In genomic region chr8:108028440-108028839, GRCm38 (mm10) we compare ENCODE assay signal across 18 mouse cellular contexts.
A peak's percentile ranks its signal among the peaks of the same experiment; 100 is the strongest.
DNase-seq lines count a peak whose midpoint lies in the region; ATAC-seq and TF ChIP-seq lines count a peak whose summit lies in the region.
"Had no signal": no experiment of that assay in that cellular context is flagged by ENCODE, and none has a peak within 500 bp of the region (broad histone marks: within the 10 kb centered on the region; RNA-seq: fewer than 3 reads in every experiment).

No protein-coding gene starts in this region.

- H3K4me3 ChIP-seq in kidney, embryonic 14.5 days (ENCODE audit: low read length), result no peak overlapping the region
- H3K4me3 ChIP-seq in kidney, adult 2 months (ENCODE audit: insufficient read depth, low read depth, low read length), result no peak overlapping the region
- H3K4me3 ChIP-seq in embryonic facial prominence, embryonic 12.5 days, result no peak overlapping the region
- peak overlapping the region; percentile 29; the same call in 1 of the 2 replicates for H3K4me3 ChIP-seq in limb, embryonic 13.5 days
- H3K4me3 ChIP-seq in hindbrain, embryonic 11.5 days (ENCODE audit: low read depth, low read length), result no peak overlapping the region
- H3K4me3 ChIP-seq: megakaryocyte, embryonic 14.5 days had no signal

- no peak overlapping the region for H3K4me2 ChIP-seq in kidney, embryonic 14.5 days (replicated peaks; ENCODE audit: low read depth, low read length)
- H3K4me2 ChIP-seq in embryonic facial prominence, embryonic 12.5 days (replicated peaks), result peak overlapping the region; percentile 43
- peak overlapping the region; percentile 61 for H3K4me2 ChIP-seq in limb, embryonic 13.5 days (replicated peaks)
- H3K4me2 ChIP-seq in hindbrain, embryonic 11.5 days (replicated peaks; ENCODE audit: low read depth, low read length), result no peak overlapping the region

- peaks cover 20% of the 10 kb centered on the region; the same call in 1 of the 2 replicates for H3K4me1 ChIP-seq in kidney, embryonic 14.5 days (ENCODE audit: control insufficient read depth, insufficient read depth, low read length)
- no peaks in the 10 kb centered on the region for H3K4me1 ChIP-seq in kidney, adult 2 months (ENCODE audit: control insufficient read depth, insufficient read depth, low read length)
- peaks cover 32% of the 10 kb centered on the region for H3K4me1 ChIP-seq in embryonic facial prominence, embryonic 12.5 days
- H3K4me1 ChIP-seq in limb, embryonic 13.5 days, result peaks cover 49% of the 10 kb centered on the region
- H3K4me1 ChIP-seq in hindbrain, embryonic 11.5 days (replicated peaks; ENCODE audit: control insufficient read depth, insufficient read depth, low read length), result no peaks in the 10 kb centered on the region
- H3K4me1 ChIP-seq: megakaryocyte, embryonic 14.5 days had no signal

- DNase-seq in kidney, adult 2 months, result no peak
- peak; percentile 28 for DNase-seq in ZHBTc4 (ENCODE audit: low read depth, low spot score)
- no peak for DNase-seq in urinary bladder, adult 18-20 months (ENCODE audit: low spot score in 2 of 2)
- DNase-seq in hindbrain, embryonic 11.5 days (ENCODE audit: low spot score), result no peak
- no peak for DNase-seq in retina, postnatal 1 day
- DNase-seq: adrenal gland, postnatal 25 days; cerebellum, adult 2 months; heart, adult 18-20 months; kidney, postnatal 25 days; thymus, adult 18-20 months had no signal

- no peak for TF ChIP-seq POLR2A in kidney, adult 2 months (IDR thresholded peaks at IDR 0.05; ENCODE audit: low read depth, low read length)

- no peaks in the 10 kb centered on the region; the same call in 1 of the 2 replicates for H3K9me3 ChIP-seq in kidney, embryonic 14.5 days (ENCODE audit: control insufficient read depth, low read length)
- H3K9me3 ChIP-seq in embryonic facial prominence, embryonic 12.5 days, result no peaks in the 10 kb centered on the region
- 0 out of 2 replicates have a peak, but pooled peaks cover 3% of the 10 kb centered on the region for H3K9me3 ChIP-seq in limb, embryonic 13.5 days
- no peaks in the 10 kb centered on the region for H3K9me3 ChIP-seq in hindbrain, embryonic 11.5 days (ENCODE audit: control insufficient read depth, low read length)
- H3K9me3 ChIP-seq: heart, embryonic 15.5 days had no signal

- peak; percentile 41; the same call in 1 of the 2 replicates for ATAC-seq in kidney, embryonic 14.5 days (ENCODE audit: low FRiP score, low TSS enrichment)
- ATAC-seq in embryonic facial prominence, embryonic 12.5 days (ENCODE audit: insufficient number of reproducible peaks, insufficient read depth, low FRiP score, low TSS enrichment), result no peak
- ATAC-seq in limb, embryonic 13.5 days (ENCODE audit: low FRiP score, low read depth), result 0 out of 2 replicates have a peak, but pooled peaks have one; percentile 19
- ATAC-seq in hindbrain, embryonic 11.5 days (ENCODE audit: low FRiP score), result no peak
- ATAC-seq: activated CD4-positive, CD25-positive, alpha-beta regulatory T cell, adult 4 months; lung, postnatal 0 days had no signal

- H3K36me3 ChIP-seq in kidney, embryonic 14.5 days (ENCODE audit: control insufficient read depth, insufficient read depth, low read length), result no peaks in the 10 kb centered on the region
- no peaks in the 10 kb centered on the region for H3K36me3 ChIP-seq in kidney, adult 2 months (ENCODE audit: control insufficient read depth, insufficient read depth, low read length)
- H3K36me3 ChIP-seq in embryonic facial prominence, embryonic 12.5 days, result no peaks in the 10 kb centered on the region
- H3K36me3 ChIP-seq in limb, embryonic 13.5 days, result no peaks in the 10 kb centered on the region
- H3K36me3 ChIP-seq in hindbrain, embryonic 11.5 days (ENCODE audit: control insufficient read depth, insufficient read depth, low read length), result no peaks in the 10 kb centered on the region
- H3K36me3 ChIP-seq: heart, embryonic 15.5 days had no signal

- H3K27ac ChIP-seq in kidney, embryonic 14.5 days (ENCODE audit: low read depth, low read length), result no peak overlapping the region
- H3K27ac ChIP-seq in kidney, adult 2 months (ENCODE audit: insufficient read depth, low read depth, low read length), result no peak overlapping the region
- peak overlapping the region; percentile 80 for H3K27ac ChIP-seq in embryonic facial prominence, embryonic 12.5 days
- peak overlapping the region; percentile 83 for H3K27ac ChIP-seq in limb, embryonic 13.5 days
- no peak overlapping the region for H3K27ac ChIP-seq in hindbrain, embryonic 11.5 days (ENCODE audit: low read depth, low read length)
- H3K27ac ChIP-seq: heart, embryonic 15.5 days; liver, embryonic 14.5 days had no signal

- TF ChIP-seq CTCF in kidney, adult 2 months (conservative IDR thresholded peaks at IDR 0.05; ENCODE audit: insufficient read depth, insufficient read length, low read depth, low read length), result no peak

- WGBS in kidney, embryonic 14.5 days, result 17% methylated on average over 8 of the region's 8 CpGs
- 37% methylated on average over 8 of the region's 8 CpGs for WGBS in kidney, adult 2 months
- 32% methylated on average over 8 of the region's 8 CpGs for WGBS in embryonic facial prominence, embryonic 12.5 days
- WGBS in limb, embryonic 13.5 days, result 4% methylated on average over 8 of the region's 8 CpGs
- 52% methylated on average over 8 of the region's 8 CpGs for WGBS in hindbrain, embryonic 11.5 days

- no peak overlapping the region for H3K9ac ChIP-seq in kidney, embryonic 14.5 days (ENCODE audit: low read depth, low read length)
- H3K9ac ChIP-seq in embryonic facial prominence, embryonic 12.5 days, result no peak overlapping the region
- no peak overlapping the region for H3K9ac ChIP-seq in limb, embryonic 13.5 days
- H3K9ac ChIP-seq in hindbrain, embryonic 11.5 days (ENCODE audit: low read depth, low read length), result no peak overlapping the region
- H3K9ac ChIP-seq: heart, embryonic 15.5 days; liver, embryonic 14.5 days had no signal

- H3K27me3 ChIP-seq in kidney, embryonic 14.5 days (ENCODE audit: control insufficient read depth, insufficient read depth, low read length), result 0 out of 2 replicates have a peak, but pooled peaks cover 2% of the 10 kb centered on the region
- H3K27me3 ChIP-seq in kidney, adult 2 months (replicated peaks; ENCODE audit: control insufficient read depth, insufficient read depth, low read length), result no peaks in the 10 kb centered on the region
- H3K27me3 ChIP-seq in embryonic facial prominence, embryonic 12.5 days, result no peaks in the 10 kb centered on the region
- H3K27me3 ChIP-seq in limb, embryonic 13.5 days, result 0 out of 2 replicates have a peak, but pooled peaks cover 3% of the 10 kb centered on the region
- H3K27me3 ChIP-seq in hindbrain, embryonic 11.5 days (ENCODE audit: control insufficient read depth, insufficient read depth, low read length), result no peaks in the 10 kb centered on the region
- H3K27me3 ChIP-seq: heart, embryonic 15.5 days; megakaryocyte, embryonic 14.5 days had no signal

Comparison
In these comparisons a context has a peak if more than half of its experiments do, and no peak if none do; other contexts are left out.
1. ATAC-seq: peak in kidney, embryonic 14.5 days (single experiment) and limb, embryonic 13.5 days (single experiment); none in embryonic facial prominence, embryonic 12.5 days (single experiment) and hindbrain, embryonic 11.5 days (single experiment).
2. H3K27ac ChIP-seq: peak in embryonic facial prominence, embryonic 12.5 days (single experiment) and limb, embryonic 13.5 days (single experiment); none in kidney, embryonic 14.5 days (single experiment), kidney, adult 2 months (single experiment) and hindbrain, embryonic 11.5 days (single experiment).
3. H3K4me2 ChIP-seq: peak in embryonic facial prominence, embryonic 12.5 days (single experiment) and limb, embryonic 13.5 days (single experiment); none in kidney, embryonic 14.5 days (single experiment) and hindbrain, embryonic 11.5 days (single experiment).